Mouse (Mus musculus) CD8-positive naive resting alpha-beta T cell, adult 2 months (primary cell): ENCODE data around the gene Cfap54.
A peak's percentile ranks its signal among the peaks of the same experiment; 100 is the strongest.

ENCODE experiments used
- DNase-seq, 2 experiments: peaks; one replicate each; pipeline ENCODE4 v3.0.0; 2022; ENCODE audit warnings: low read depth in 2 of 2, low spot score in 2 of 2

Cfap54 gene

DNA sequence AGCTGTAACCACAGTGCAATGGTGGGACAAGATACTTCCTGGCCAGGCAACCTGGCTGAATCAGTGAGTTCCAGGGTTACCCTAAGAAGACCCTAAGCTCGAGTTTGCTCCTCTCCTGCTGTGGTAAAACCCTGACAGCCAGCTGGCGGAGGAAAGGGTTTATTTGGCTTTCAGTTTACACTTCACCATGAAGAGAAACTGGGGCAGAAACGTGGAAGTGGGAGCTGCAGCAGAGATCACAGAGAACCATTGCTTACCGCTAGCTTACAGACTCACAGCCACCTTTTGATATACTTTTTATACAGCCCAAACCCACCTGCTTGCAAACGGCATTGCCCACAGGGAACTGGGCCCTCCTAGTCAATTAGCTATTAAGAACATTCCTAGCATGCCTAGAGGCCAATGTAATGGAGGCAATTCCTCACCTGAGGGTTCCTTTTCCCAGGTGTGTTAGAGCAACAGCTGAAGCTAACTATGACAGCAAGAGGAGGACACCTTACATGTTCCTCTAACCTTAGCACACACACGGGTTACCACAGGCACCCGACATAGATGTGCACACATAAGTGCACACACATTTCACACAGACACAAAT, 16.9 kb upstream of the Cfap54 start:
- DNase-seq, result no peak

DNA sequence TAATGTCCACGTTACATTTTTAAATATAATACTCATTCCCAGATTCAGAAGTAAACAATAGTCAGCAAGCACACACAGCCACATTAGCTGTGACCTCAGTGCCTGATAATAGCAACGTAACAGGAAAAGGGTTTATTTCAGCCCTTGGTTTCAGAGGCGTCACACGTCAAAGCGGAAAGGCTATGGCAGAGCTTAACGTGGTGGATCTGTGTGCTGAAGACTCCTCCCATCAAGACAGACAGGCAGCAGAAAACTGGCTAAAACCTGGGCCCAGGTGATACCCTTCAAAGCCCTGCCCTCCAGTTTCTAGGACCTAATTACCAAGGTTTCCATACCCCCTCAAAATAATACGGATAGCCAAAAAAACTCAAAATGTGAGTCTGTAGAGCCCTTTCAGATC, 16.0 kb upstream of the Cfap54 start:
- no peak for DNase-seq

DNA sequence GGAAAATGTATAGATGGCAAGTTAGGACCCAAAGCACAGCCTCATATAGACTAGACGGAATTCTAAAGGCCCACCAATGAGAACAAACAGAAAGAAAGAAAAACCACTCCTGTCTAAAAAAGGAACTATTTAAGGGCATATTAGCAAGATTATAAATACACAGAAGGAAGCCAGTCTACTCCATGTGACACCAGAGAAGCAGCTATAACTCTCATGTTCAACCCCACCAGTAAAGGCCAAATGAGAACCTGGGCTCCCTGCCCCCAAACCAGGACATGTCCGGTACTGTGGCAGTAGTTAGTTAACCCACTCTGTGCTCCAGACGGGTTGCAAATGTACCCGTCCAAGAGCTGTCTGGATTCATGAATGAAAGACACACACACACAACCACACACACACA, 14.4 kb upstream of the Cfap54 start:
- no peak for DNase-seq

DNA sequence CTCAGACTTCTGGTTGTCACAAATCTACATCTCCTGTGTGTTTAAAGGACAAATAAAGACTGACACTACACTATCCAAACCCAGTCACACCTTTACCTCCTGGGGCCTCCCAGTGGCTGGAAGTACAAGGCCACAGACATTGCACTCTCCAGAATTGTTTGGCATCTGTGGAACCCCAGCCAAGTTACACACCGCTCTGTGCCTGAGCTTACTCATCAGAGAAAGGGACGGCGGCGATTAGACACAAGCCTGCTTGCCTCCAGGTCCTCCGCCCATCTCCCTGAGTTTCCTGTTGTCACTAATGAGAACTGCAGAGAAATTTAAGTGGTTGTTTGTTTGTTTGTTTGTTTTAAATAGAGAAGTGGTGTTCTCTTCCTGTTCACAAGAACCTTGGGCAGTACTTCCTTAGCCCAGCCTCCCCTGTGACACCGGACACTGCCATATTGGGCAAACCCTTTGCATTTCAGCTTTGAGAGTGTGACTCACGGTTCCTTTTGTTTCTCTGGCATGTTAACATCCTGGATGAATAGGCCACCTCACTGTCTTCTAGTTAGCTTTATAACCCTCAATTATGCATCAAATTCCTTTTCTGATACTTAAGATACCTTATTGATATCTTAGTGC, 13.7 kb upstream of the Cfap54 start:
- no peak for DNase-seq

DNA sequence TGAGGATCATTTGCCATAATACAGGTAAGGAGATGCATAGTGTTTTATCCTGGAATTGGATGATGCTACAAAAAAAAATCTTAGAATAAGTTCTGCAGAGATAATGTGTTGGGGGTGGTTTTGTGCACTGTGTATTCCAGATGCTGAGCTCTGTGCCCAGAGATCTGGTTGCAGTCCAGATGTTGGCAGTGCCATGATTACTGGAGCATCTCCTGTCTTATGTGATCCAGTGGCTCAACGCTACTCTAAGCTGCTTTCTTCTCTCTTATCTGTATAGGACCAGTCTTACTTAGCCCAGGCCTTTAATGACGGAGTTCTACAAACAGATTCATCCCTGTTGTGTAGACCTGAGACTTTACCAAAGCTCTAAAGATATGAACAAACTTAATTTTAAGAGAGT, 10.5 kb upstream of the Cfap54 start:
- no peak for DNase-seq

DNA sequence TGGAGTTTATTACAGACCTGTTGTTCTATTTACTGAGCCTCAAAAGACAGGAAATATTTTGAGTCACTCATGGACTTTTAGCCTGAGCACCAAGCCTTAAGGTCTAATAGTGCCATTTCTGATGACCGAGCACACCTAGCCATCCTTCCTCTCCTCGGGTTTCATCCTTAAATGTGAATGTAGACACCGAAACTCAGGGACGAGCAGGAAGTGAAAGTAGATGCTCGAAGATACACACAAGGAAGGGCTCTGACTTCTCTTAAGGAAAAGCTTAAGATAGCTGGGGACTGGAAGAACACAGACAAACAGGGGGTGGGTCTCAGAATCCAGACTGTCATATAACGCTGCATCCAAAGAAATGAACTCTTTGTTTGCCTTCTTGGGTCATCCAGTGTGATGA, 8.8 kb upstream of the Cfap54 start:
- DNase-seq, result no peak

DNA sequence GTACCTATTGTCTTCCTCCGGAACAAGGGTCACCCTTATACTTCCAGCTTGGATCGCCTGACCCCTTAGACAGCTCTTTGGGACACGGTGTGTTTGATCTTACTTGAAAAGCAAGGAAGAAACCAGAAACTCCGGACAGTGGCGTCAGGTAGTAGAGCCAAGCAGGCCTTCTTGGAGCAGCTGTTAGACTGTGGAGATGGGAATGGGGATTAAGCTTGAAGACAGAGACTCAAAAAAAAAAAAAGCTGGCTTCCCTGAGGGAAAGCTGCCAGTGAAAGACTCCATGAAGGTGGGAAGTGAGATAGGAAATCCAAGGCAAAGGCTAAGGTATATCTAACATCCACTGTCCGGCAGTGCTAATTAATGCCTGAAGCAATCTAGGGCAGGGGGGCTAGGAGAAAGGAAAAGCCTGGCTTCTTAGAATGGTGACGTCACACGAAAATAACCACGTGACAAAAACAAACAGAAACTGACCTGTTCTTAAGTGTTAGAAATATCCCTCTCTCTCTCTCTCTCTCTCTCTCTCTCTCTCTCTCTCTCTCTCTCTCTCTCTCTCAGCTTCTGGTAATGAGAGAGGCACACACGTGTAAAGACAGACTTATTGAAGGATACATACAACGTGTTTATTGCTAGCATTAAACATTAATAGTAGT, 7.1 kb upstream of the Cfap54 start:
- DNase-seq, result no peak

DNA sequence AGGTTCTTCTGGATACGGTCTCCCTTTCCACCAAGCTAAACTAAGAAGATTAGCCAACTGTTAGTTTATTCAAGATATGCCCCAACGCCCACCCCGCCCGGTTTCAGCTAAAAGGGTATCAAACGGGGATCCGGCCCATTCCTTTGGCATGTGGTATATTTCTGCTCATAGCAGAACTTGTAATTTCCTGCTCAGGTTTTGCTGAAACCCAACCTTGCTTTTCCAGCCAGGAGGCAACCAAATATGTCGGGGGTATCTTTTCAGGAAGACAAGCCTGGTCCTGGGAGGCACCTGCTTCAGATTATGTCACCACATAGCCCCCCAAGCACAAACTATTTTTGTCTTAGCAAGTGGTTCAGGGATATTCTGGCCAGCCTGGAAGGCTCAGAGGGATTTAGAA, 6.1 kb upstream of the Cfap54 start:
- no peak for DNase-seq

DNA sequence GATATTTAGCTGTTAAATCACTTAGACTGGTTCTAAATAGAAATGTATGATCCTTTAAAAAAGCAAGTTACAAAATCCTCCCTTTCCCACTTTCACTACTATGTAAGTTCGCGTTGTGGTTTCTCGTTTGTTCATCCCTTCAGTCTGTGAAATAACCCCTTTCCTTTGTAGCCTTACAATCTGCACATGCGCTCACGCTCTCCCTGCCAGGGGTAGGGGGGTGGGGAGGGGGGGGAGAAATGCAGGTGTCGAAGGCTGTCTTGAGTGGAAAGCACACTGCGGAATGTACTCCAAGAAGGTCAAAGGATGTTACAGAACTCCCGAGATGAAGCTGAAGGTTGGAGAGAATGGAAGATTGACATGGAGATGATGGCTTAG, 2.5 kb upstream of the Cfap54 start:
- no peak for DNase-seq

DNA sequence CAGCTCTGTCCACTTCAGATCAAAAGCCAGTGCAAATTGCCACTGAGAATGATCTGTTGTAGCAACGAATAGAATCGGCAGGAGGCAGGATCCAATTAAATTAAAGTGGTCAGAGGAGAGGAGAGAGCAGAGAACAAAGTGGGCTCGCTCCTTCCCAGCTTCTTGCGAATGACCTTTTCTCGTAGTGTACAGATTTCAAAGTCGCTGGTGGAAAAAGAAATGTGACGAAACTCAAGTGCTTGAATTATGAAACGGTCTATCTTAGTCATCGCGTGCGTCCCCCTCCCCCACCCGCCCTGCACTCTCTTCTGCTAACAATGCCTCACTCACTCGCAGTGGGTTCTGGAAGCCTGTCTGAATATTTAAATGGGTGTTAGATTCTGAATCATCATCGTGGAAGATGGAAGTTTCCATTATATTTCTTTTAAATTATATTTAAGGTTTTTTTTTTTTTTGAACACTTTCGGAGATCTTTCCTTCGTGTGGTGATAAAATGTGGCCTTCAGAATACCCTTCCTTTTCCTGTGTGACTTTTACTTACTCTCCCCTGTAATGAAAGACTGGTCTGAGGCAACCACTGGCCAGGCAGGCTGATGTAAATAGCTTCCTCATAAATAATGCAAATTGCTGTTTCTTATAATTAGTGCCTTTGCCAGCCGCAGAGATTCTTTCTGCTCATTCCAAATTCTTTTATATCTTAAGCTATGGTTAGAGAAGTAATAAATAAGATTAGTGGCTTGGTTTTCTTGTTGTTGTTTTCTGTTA, 2.0 kb upstream of the Cfap54 start:
- no peak for DNase-seq

DNA sequence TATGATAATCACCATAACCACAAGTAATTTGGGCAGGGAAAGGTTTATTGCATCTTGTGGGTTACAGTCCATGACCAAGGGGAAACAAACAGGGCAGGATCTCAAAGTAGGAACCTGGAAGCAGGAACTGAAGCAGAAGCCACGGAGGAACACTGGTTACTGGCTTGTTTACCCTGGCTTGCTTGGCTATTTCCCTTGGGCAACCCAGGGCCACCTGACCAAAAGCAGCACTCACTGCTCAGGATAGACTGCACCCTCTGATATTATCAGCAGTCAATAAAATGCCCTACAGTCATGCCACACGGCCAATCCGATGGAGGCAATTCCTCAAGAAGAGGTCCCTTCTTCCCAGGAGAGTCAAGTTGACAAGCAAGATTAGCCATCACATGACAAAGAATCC, 1.9 kb downstream of the Cfap54 start:
- DNase-seq, result no peak

DNA sequence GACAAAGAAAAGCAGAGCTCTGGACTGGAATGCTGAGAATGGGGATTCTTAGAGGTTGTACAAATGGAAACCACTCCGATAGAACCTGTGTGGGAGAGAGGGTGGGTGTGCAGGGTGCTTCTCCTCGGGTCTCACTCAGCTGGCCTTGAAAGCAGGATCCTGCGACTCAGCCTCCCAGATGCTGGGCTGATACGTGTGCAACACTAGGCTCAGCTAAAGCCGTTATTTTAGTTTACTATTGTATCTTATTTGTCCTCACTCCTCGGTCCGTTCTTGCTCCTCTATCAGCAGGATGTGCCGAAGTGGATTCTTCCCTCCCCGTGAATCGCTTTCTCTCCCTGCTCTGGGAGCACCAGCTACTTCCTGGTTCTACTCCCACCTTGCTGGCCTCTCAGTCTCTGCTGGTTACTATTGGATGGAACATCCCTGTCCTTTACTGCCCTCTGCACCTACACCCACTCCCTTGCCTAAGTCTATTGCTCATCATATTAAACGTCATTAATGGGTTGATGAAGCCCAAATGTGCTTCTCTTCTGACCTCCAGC, 3.4 kb downstream of the Cfap54 start:
- DNase-seq, result no peak

DNA sequence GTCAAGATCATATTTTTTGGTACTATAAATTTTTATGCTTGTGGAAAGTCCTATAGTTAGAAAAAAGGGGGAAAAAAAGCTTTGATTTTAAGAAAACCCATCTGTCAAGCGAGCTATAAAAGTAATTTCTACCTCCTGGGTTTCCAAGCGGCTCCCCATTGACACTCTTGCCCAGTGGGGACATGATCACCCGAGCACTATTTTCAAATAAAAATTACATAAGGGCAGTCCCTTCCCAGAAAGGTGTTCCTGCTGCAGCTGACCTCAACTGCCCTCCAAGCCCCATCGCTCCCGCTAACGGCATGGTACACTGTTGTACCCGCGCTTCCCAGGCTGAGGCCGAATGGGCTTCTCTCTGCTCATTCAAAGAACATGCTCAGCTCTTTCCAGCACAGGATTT, 5.0 kb downstream of the Cfap54 start:
- no peak for DNase-seq

DNA sequence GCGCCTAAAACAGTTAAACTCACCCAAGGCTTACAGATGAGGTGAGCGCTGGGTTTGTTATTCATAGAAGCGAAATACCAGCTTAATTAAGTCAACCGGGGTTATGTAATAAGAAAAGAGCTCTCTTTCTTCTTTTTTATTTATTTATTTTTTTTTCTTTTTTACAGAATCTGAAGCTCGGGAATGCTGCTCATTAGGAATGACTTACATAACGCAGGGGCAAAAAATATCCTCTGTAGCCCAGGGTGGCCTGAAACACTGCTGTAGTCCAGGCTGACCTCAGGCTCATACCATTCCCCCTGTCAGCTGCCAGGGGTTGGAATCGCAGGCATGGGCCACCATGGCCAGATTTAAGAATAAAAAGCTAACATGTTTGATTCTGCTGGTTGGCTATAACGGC, 5.6 kb downstream of the Cfap54 start:
- DNase-seq, result no peak

DNA sequence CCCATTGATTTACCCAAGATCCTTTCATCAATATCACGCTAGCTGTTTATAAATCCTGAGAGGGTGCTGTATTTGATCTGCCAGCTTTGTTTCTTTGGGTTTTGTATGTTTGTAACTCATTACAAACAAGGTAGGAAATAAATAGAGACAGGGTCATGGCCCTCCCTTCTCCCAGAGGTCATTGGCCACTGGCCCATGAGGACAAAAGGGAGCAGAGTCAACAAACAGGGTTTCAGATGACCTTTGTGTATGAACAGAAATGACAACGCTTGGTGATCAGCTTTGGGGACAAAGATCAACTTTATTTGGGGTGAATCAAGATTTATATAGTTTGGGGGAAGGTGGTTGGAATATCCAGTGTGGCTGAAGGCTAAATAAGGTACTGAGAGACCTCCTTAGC, 8.6 kb downstream of the Cfap54 start:
- no peak for DNase-seq

DNA sequence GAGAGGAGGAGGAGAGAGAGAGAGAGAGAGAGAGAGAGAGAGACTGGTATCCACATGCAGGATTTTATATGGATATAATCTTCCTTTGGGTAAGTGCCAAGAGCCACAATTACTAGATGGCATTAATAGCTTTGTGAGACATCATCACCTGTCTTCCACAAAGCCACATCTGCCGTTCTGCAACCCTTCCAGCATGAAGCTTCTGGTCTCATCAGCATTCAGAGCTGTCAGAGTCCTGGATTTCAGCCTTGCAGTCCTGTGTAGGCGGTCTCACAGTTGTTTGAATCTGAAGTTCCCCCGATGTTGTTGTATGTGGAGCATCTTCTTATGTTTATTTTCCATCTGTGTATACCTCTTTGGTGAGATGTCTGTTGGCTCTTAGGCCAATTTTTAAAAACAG, 9.7 kb downstream of the Cfap54 start:
- DNase-seq, result no peak

DNA sequence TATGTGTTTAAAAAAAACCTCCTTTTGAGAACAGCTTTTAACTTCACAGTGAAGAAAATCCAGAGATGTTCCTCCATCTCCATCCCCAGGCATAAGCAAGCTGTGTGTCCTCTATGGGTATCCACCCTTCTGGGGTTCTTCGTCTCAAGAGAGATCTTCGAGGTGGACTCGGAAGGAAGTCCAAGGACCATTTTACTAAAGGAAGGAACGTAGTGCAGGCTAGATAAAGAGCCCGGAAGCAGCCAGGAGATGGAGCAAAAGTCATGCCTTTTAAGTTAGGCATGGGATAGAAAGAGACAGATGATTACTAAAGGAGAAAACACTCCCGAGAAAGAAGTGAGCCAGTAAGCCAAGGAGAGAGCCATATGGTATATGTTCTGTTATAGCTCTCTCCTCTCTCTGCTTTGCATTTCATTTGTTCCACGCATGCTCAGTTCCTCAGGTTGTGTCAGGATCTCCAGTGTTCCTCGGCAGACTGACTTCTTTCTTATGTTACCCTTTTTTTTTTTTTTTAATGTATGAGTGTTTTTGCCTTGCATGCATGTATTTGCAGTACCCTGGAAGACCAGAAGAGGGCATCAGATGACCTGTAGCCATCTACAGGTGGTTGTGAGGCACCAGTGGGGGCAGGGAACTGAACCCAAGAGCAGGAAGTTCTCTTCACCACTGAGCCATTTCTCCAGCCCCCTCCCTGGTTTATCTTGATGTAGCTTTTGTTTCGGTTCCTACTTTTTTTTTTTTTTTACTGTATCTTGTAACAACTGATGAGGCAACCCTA, 11.1 kb downstream of the Cfap54 start:
- DNase-seq, result peak; percentile 69 to 76

DNA sequence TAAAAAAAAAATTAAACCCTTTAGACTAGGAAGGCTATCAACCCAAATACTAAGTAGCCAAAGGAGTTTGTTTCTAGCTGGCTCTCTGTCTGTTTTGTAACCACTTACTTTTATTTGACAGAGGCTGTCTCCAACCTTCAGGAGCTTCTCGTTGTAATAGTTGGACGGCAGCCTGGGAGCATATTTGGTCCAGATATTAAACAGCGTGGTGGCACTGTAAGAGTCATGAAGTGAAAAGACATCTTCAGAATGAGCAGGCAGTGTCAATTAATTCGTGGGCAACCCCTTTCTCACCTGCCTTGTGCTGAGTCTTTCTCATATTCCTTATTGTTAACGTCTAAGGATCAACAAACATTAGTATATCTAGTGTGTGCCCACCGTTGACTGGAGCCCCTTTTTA, 11.7 kb downstream of the Cfap54 start:
- DNase-seq, result no peak

DNA sequence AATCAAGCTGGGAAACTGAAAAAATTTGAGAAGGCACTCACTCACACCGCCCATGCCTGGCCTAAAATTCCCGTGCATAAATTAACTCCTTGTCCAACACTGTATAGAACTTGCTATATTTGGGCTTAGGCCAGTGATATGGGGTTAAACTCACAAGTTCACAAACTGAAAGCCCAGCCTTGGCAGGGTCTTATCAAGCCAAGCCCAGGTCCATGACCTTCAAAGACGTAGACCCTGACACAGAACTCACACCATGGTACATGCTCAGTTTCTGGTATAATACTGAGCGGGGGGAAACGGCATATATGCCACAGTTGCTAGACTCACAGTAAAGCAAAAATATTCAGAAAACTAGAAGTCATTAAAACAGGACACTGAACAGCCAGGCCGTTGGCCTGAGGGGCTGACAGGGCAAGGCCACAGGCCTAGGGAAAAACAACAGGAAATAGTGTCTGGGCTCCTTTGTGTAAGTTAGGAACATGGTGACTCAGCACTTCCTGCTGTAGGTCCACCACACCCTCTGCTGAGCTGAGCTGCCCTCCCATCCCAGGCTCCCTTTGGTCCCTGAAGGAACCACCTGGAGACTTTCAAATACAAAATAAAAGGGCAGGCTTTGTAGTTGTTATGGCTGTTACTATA, 12.3 kb downstream of the Cfap54 start:
- DNase-seq, result no peak

DNA sequence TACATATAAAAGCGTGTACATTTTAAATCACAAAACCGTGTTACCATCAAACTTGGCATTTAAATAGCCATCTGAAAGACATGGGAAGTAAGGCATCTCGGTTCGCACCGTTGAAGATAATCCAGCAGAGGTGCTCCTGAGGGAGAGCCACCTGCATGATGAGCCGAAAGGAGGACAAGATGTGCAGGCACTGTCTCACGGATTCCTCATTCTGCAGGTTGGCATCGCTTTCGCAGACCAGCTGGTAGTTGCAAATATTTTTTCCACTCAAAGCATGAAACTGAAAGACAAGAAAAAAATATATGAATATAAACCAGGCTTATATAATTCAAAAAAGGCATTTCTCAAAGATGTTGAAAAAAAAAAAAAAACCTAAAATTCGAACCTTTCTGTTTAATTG, 16.4 kb downstream of the Cfap54 start:
- DNase-seq, result no peak

DNA sequence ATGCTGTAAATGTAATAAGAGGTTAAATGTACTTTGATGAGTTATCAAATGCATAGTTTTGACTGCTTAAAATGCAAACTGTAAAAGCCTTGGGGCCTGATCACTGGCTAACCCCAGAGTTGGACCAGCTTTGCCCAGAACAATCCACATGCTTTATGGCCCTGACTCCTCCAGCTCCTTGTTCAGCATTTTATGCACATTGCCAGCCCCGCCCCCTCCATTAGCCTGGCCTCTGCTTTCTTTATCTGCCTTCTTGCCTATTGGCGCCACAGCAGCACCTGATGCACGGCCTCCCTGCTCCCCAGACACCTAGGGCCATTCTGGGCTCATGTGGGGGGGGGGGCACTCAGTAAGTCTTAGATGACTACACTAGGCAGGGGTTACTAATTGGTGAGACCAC, 17.8 kb downstream of the Cfap54 start:
- no peak for DNase-seq
